Mouse (Mus musculus) hindbrain, postnatal 0 days (tissue): Measurements from ENCODE around the gene Gsn. TPM values are rescaled to one million over a fixed set of nuclear protein-coding genes. Genes with fewer than 3 reads are reported as not detected.

Source experiments
- ATAC-seq: fragments of 200-750 bp; cut with Nextera tagmentation; 2 replicates; pipeline ENCODE4 v1.8.0; 2017; ENCODE audit warnings: mild to moderate bottlenecking, moderate TSS enrichment, moderate library complexity
- DNase-seq: peaks from one replicate; pipeline ENCODE4 v3.0.0-alpha.2; 2015; ENCODE audit warnings: low spot score
- H3K27ac ChIP-seq: fragments of 300-500 bp; sonication (generic); 2 replicates; pipeline ENCODE4 v1.5.1; 2014; ENCODE audit warnings: mild to moderate bottlenecking
- H3K27me3 ChIP-seq: fragments of 300-500 bp; sonication (generic); 2 replicates; pipeline ENCODE4 v1.6.1; 2014; ENCODE audit warnings: low read length, mixed read lengths; ENCODE audit not compliant: insufficient read depth
- H3K36me3 ChIP-seq: fragments of 300-500 bp; sonication (generic); 2 replicates; pipeline ENCODE4 v1.6.1; 2014; ENCODE audit warnings: low read length, mixed read lengths; ENCODE audit not compliant: insufficient read depth
- H3K4me1 ChIP-seq: fragments of 300-500 bp; sonication (generic); 2 replicates; pipeline ENCODE4 v1.6.1; 2014; ENCODE audit warnings: antibody characterized with exemption, low read length, mixed read lengths; ENCODE audit not compliant: insufficient read depth
- H3K4me2 ChIP-seq: fragments of 300-500 bp; sonication (generic); 2 replicates; pipeline ENCODE4 v1.6.1; 2014; ENCODE audit warnings: low read depth, mild to moderate bottlenecking, low read length, moderate library complexity, mixed read lengths
- H3K4me3 ChIP-seq: fragments of 300-500 bp; sonication (generic); 2 replicates; pipeline ENCODE4 v1.5.1; 2014; ENCODE audit warnings: low read length
- H3K9ac ChIP-seq: fragments of 300-500 bp; sonication (generic); replicated peaks from 2 replicates; pipeline ENCODE4 v1.6.1; 2014; ENCODE audit warnings: mild to moderate bottlenecking, low read length, moderate library complexity, mixed read lengths
- H3K9me3 ChIP-seq: fragments of 300-500 bp; sonication (generic); 2 replicates; pipeline ENCODE4 v1.6.1; 2016; ENCODE audit warnings: low read length, mixed read lengths
- CTCF ChIP-seq: IDR thresholded peaks from 2 replicates; pipeline ENCODE4 v1.5.1; 2016; ENCODE audit warnings: antibody characterized with exemption, control low read depth, low read depth
- WGBS: fragments of 180-500 bp; shearing (Covaris S2); extraction: QIAGEN DNeasy Blood & Tissue Kit; methylation state at CpG from one replicate; pipeline ENCODE4 v1.1.7; 2014; 5-methylcytosine and 5-hydroxymethylcytosine counted together
- polyA plus RNA-seq: library from polyadenylated mRNA; unstranded; fragments of >200 nt; fragmentation: Nextera tagmentation; extraction: Ambion mirVana; gene quantifications from 2 replicates; pipeline ENCODE4 v1.2.1, GENCODE M21; 2015
- total RNA-seq: library from RNA; depleted of rRNA; stranded (reverse); fragments of >200 nt; gene quantifications from 2 replicates; pipeline ENCODE4 v1.2.3, GENCODE M21; 2014

Gene Gsn
- total and polyA plus RNA-seq, 2 experiments from 2014 or later: 33.8 to 50.1 TPM

DNA sequence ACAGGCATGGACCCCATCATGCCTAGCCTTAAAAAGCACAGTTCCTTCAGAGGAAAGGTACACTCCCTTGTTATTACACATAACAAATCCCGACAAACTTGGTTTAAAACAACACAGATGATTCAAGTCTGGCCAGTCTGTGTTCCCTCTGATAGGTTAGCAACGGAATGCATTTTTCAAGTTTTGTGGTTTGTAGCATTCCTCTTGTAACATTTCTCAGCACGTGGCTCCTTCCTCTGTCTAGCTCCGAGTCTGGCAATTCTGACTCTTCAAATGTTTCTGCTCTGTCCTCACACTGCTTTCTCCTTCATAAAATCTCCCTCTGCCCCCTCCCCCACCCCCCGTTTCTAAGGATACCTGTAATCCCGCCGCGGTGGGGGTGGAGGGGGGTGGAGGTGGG, 26.0 kb upstream of the Gsn start:
- H3K27ac ChIP-seq: no peak overlapping the region
- H3K4me2 ChIP-seq: no peak overlapping the region
- H3K9me3 ChIP-seq: no peaks in the 10 kb centered on the region
- no peaks in the 10 kb centered on the region for H3K36me3 ChIP-seq
- WGBS: 32% methylated on average over 8 of the region's 8 CpGs
- no peak for TF ChIP-seq CTCF
- DNase-seq (no peak), ATAC-seq (no peak)
- H3K4me1 ChIP-seq: peaks cover 5% of the 10 kb centered on the region; the same call in 1 of the 2 replicates
- H3K9ac ChIP-seq: no peak overlapping the region
- no peaks in the 10 kb centered on the region for H3K27me3 ChIP-seq
- no peak overlapping the region for H3K4me3 ChIP-seq

GRCm38 (mm10) chr2:35231871-35232270, 24.3 kb upstream of the Gsn start:
- Histone ChIP-seq H3K4me3 (no peak overlapping the region), H3K27me3 (no peaks in the 10 kb centered on the region), H3K4me1 (peaks cover 5% of the 10 kb centered on the region; the same call in 1 of the 2 replicates), H3K9ac (no peak overlapping the region), H3K27ac (no peak overlapping the region), H3K9me3 (no peaks in the 10 kb centered on the region), H3K4me2 (no peak overlapping the region), H3K36me3 (no peaks in the 10 kb centered on the region)
- no peak for TF ChIP-seq CTCF
- ATAC-seq: no peak
- no peak for DNase-seq
- 34% methylated on average over 2 of the region's 2 CpGs for WGBS

DNA sequence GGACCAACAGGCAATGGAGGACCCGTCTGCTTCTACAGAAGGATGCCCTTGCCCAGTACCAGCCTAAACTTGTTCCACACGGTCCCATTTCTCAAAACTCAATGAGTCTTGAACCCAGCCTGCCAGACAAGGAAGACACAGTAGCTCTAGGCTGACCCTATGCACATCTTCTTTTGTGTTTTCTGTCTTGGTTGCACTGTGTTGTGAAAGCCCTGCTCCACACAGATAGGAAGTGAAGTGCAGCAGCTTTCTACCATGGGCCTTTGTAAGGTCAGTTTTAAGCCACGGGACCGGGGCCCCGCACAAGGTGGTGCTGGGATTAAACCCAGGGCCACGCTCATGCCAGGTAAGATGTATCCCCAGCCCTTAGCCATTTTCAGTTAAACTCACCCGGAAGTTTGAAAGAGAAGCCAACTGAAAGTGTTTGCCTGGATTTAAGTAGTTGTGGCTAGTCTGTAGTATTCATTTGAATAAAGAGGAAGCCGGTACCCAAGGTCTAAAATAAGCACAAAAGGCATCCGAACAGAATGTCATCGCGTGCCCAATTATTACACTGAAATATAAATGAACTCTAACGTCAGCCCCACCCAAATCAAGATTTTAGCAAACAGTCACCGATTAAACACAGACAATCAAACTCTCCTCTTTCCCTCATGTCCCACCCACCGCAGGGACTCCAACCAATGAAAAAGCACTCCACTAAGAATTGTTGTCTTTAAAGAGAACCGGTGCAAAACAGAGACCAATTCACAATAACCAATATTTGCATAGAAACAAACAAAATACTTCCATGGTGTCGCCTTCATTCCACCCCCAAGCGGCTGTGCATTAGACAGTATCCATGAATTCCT, 23.4 kb upstream of the Gsn start:
- DNase-seq (no peak), ATAC-seq (no peak)
- H3K27me3 ChIP-seq: no peaks in the 10 kb centered on the region
- no peaks in the 10 kb centered on the region for H3K9me3 ChIP-seq
- no peak for TF ChIP-seq CTCF
- H3K4me1 ChIP-seq: peaks cover 5% of the 10 kb centered on the region; the same call in 1 of the 2 replicates
- H3K27ac ChIP-seq: no peak overlapping the region
- 63% methylated on average over 17 of the region's 17 CpGs for WGBS
- no peak overlapping the region for H3K4me3 ChIP-seq
- H3K4me2 ChIP-seq: no peak overlapping the region
- no peak overlapping the region for H3K9ac ChIP-seq
- H3K36me3 ChIP-seq: no peaks in the 10 kb centered on the region

- H3K4me1 ChIP-seq: peaks cover 5% of the 10 kb centered on the region; the same call in 1 of the 2 replicates
- no peak for TF ChIP-seq CTCF
- H3K27ac ChIP-seq: no peak overlapping the region
- 22% methylated on average over 3 of the region's 3 CpGs for WGBS
- no peak overlapping the region for H3K4me3 ChIP-seq
- no peak overlapping the region for H3K4me2 ChIP-seq
- H3K9me3 ChIP-seq: no peaks in the 10 kb centered on the region
- DNase-seq: no peak
- H3K36me3 ChIP-seq: no peaks in the 10 kb centered on the region
- H3K27me3 ChIP-seq: no peaks in the 10 kb centered on the region
- H3K9ac ChIP-seq: no peak overlapping the region
- no peak for ATAC-seq
Observed at GRCm38 (mm10) chr2:35233898-35234297, 22.3 kb upstream of the Gsn start.

GRCm38 (mm10) chr2:35235021-35235420, 21.2 kb upstream of the Gsn start:
- Histone ChIP-seq H3K36me3 (no peaks in the 10 kb centered on the region), H3K9ac (no peak overlapping the region), H3K27ac (no peak overlapping the region), H3K4me1 (peaks cover 5% of the 10 kb centered on the region; the same call in 1 of the 2 replicates), H3K4me2 (no peak overlapping the region), H3K4me3 (no peak overlapping the region), H3K27me3 (no peaks in the 10 kb centered on the region), H3K9me3 (no peaks in the 10 kb centered on the region)
- 52% methylated on average over 6 of the region's 6 CpGs for WGBS
- no peak for TF ChIP-seq CTCF
- DNase-seq (peak; percentile 32), ATAC-seq (no peak)

GRCm38 (mm10) chr2:35244241-35244640, 11.9 kb upstream of the Gsn start:
- Histone ChIP-seq H3K27me3 (no peaks in the 10 kb centered on the region), H3K27ac (no peak overlapping the region), H3K9me3 (0 out of 2 replicates have a peak, but pooled peaks cover 2% of the 10 kb centered on the region), H3K4me2 (no peak overlapping the region), H3K9ac (no peak overlapping the region), H3K36me3 (no peaks in the 10 kb centered on the region), H3K4me3 (no peak overlapping the region), H3K4me1 (no peaks in the 10 kb centered on the region)
- DNase-seq: no peak
- WGBS: 58% methylated on average over 3 of the region's 3 CpGs
- no peak for ATAC-seq
- TF ChIP-seq CTCF: no peak

- Histone ChIP-seq H3K36me3 (no peaks in the 10 kb centered on the region), H3K4me2 (no peak overlapping the region), H3K27ac (no peak overlapping the region), H3K4me3 (no peak overlapping the region), H3K4me1 (no peaks in the 10 kb centered on the region), H3K9me3 (0 out of 2 replicates have a peak, but pooled peaks cover under 1% of the 10 kb centered on the region), H3K27me3 (no peaks in the 10 kb centered on the region), H3K9ac (no peak overlapping the region)
- DNase-seq: no peak
- no peak for TF ChIP-seq CTCF
- ATAC-seq: no peak
- WGBS: 74% methylated on average over 5 of the region's 5 CpGs
Observed at GRCm38 (mm10) chr2:35247763-35248162, 8.4 kb upstream of the Gsn start.
